Mouse (Mus musculus) liver, embryonic 14.5 days (tissue): ENCODE results near the gene Ror1. TPM values are rescaled to one million over a fixed set of nuclear protein-coding genes. Genes with fewer than 3 reads are reported as not detected.

Experiments used
- ATAC-seq: fragments of 200-750 bp; cut with Nextera tagmentation; 2 replicates; pipeline ENCODE4 v1.8.0; 2017; ENCODE audit warnings: moderate number of reproducible peaks, mild to moderate bottlenecking, moderate library complexity; ENCODE audit not compliant: insufficient read depth
- DNase-seq, 3 experiments: peaks; one replicate each; pipeline ENCODE4 v3.0.0-alpha.2; 2012 to 2013; ENCODE audit warnings: low read depth in 3 of 3, low spot score in 3 of 3
- H3K27ac ChIP-seq: fragments of 300-500 bp; sonication (generic); 2 replicates; pipeline ENCODE4 v1.5.1; 2014; ENCODE audit warnings: moderate library complexity, mild to moderate bottlenecking, control low read depth, inconsistent platforms
- H3K27me3 ChIP-seq: fragments of 300-500 bp; sonication (generic); 2 replicates; pipeline ENCODE4 v1.6.1; 2014; ENCODE audit warnings: mild to moderate bottlenecking, low read length, moderate library complexity; ENCODE audit not compliant: control insufficient read depth, insufficient read depth
- H3K36me3 ChIP-seq: fragments of 300-500 bp; sonication (generic); replicated peaks from 2 replicates; pipeline ENCODE4 v1.6.1; 2014; ENCODE audit warnings: low read depth; ENCODE audit not compliant: control insufficient read depth, insufficient read depth
- H3K4me1 ChIP-seq, 2 experiments: fragments of 200-500 bp in 1 of 2; fragments of 300-500 bp in 1 of 2; sonication (generic) in 1 of 2; replicated peaks; 2 replicates each; pipeline ENCODE4 v1.6.1; 2012 to 2014; ENCODE audit warnings: antibody characterized with exemption in 1 of 2, inconsistent platforms in 1 of 2, low read length in 1 of 2; ENCODE audit not compliant: control insufficient read depth in 2 of 2, insufficient read depth in 2 of 2
- H3K4me2 ChIP-seq: fragments of 300-500 bp; sonication (generic); 2 replicates; pipeline ENCODE4 v1.6.1; 2014; ENCODE audit warnings: low read depth, mild to moderate bottlenecking, control low read depth, moderate library complexity
- H3K4me3 ChIP-seq, 2 experiments: fragments of 200-500 bp in 1 of 2; fragments of 300-500 bp in 1 of 2; sonication (generic) in 1 of 2; 2 replicates each; pipeline ENCODE4 v1.5.1; 2012 to 2014; ENCODE audit warnings: low read depth in 2 of 2, low read length in 2 of 2, mild to moderate bottlenecking in 2 of 2, control low read depth in 1 of 2, inconsistent platforms in 1 of 2, moderate library complexity in 1 of 2; ENCODE audit not compliant: insufficient read depth in 1 of 2
- H3K9ac ChIP-seq: fragments of 300-500 bp; sonication (generic); replicated peaks from 2 replicates; pipeline ENCODE4 v1.6.1; 2014; ENCODE audit warnings: mild to moderate bottlenecking, control low read depth, moderate library complexity
- H3K9me3 ChIP-seq: fragments of 300-500 bp; sonication (generic); 2 replicates; pipeline ENCODE4 v1.6.1; 2016; ENCODE audit warnings: low read length, mixed read lengths; ENCODE audit not compliant: control insufficient read depth
- CTCF ChIP-seq: IDR thresholded peaks from 2 replicates; pipeline ENCODE4 v1.5.1; 2016; ENCODE audit warnings: antibody characterized with exemption, low read depth, control low read depth
- EP300 ChIP-seq: IDR thresholded peaks from 2 replicates; pipeline ENCODE4 v1.6.1; 2016; ENCODE audit warnings: antibody characterized with exemption, low read depth
- WGBS: fragments of 180-500 bp; shearing (Covaris S2); extraction: QIAGEN DNeasy Blood & Tissue Kit; methylation state at CpG from one replicate; pipeline ENCODE4 v1.1.7; 2014; ENCODE audit not compliant: insufficient replicate concordance; 5-methylcytosine and 5-hydroxymethylcytosine counted together
- polyA plus RNA-seq, 2 experiments: library from polyadenylated mRNA; depleted of rRNA in 1 of 2; stranded (reverse) in 1 of 2; unstranded in 1 of 2; fragments of >200 nt; fragmentation: Nextera tagmentation in 1 of 2; extraction: Ambion mirVana in 1 of 2; gene quantifications; 2 replicates each; pipeline versions ENCODE4 v1.2.1 to v1.2.3; 2012 to 2014

Gene Ror1
- polyA plus RNA-seq, 2 experiments = 0.08 to 0.23 TPM

DNA sequence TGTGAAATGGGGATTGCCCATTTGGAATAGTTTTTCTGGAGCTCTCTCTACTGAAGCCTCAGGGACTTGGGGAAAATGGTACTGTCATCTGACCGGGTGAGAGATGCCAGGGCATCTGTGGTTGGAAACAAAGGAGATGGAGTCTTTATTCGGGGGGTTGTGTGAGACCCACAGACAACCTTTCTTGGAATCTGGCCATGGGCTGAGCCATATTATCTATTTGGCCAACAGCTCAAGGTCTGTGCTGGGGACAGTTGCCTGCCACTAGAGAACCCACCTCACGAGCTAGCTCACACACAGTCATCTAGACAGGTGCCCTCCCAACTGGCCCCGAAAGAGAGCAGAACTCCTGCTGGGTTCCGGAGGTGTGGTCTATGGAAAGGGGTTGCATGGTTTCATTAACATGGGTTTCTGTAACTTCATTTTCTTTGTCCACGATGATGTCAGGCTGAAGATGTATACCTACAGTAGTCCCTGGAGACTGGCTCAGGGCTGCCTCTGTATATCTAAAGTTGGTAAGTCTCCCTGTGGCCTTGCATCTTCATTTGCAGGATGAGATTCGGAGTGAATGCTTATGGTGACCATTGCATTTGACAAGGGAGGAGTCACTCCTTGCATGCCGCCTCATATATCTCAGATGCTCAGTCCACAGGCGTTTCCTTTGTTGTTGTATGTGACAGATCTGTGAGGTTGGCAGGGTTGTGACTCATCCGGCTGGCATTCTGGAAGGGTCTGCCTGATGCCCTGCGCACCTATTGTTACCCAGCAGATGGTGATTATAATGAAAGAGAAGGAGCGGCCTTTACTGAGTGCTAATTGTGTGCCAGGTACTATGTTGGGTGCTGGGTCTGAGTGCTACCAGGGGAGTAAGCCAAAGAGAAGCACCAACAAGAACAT, 32.7 kb downstream of the Ror1 start:
- WGBS = 73% methylated on average over 12 of the region's 12 CpGs
- Histone ChIP-seq H3K27me3 (no peaks in the 10 kb centered on the region), H3K4me2 (no peak overlapping the region), H3K27ac (no peak overlapping the region), H3K4me1 (no peaks in the 10 kb centered on the region; a peak in 1 of 4 replicates), H3K9me3 (no peaks in the 10 kb centered on the region), H3K36me3 (no peaks in the 10 kb centered on the region), H3K4me3 (no peak overlapping the region), H3K9ac (no peak overlapping the region)
- TF ChIP-seq EP300 = no peak
- TF ChIP-seq CTCF = no peak
- no peak for DNase-seq
- no peak for ATAC-seq

DNA sequence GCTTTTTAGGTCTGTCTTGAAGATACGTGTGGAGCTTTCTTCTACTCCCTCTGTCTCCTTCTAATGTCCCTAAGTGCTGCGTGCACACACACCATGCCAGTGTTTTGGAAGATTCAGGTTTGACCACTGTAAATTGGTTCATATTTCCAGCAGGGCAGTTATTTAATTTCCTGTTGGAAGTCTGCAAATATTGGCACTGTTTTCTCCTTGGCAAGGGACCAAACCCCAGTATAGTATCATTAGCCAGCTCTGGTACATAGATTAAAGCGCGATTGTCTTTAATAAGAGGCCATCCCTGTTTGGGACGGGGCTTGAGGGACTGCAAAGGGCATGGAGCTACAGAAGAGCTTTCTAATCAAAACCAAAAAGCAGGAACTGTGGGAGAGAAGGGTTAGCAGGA, 33.6 kb downstream of the Ror1 start:
- Histone ChIP-seq H3K4me3 (no peak overlapping the region), H3K27ac (no peak overlapping the region), H3K9me3 (no peaks in the 10 kb centered on the region), H3K27me3 (no peaks in the 10 kb centered on the region), H3K4me2 (no peak overlapping the region), H3K9ac (no peak overlapping the region), H3K36me3 (no peaks in the 10 kb centered on the region), H3K4me1 (no peaks in the 10 kb centered on the region)
- WGBS = 62% methylated on average over 5 of the region's 5 CpGs
- ATAC-seq (no peak), DNase-seq (no peak)
- no peak for TF ChIP-seq EP300
- TF ChIP-seq CTCF = no peak

DNA sequence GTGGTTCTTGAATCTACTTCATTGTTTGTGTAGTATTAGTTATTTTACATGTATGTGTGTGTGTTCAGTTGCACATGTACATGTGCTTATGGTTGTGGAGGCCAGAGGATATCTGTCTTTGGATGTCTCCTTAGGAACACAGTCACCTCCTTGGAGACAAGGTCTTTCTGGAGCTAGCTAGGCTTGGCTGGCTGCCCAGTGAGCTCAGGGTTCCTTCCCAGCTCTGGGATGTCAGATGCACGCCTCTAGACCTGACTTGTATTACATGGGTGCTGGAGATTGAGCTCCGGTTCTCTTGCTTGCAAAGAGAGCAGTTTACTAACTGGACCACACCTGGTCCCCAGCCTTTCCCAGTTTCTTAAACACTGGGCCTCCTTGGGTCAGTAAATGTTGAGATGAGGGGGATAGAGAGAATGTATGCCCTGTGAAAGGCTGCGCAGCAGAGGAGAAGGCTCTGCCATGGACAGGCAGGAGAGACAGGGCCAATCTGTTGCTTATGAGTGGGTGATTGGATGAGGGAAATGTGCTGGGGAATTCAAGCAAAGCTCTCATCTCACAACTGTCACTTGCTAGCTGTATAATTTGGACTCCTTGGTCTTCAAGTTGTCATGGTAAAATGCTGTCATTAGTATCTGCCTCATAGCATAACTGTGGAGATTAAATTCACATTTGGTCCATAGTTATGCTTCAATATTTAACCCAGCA, 35.3 kb downstream of the Ror1 start:
- Histone ChIP-seq H3K4me1 (no peaks in the 10 kb centered on the region), H3K9ac (no peak overlapping the region), H3K27ac (no peak overlapping the region), H3K36me3 (no peaks in the 10 kb centered on the region), H3K4me2 (no peak overlapping the region), H3K9me3 (no peaks in the 10 kb centered on the region), H3K27me3 (no peaks in the 10 kb centered on the region), H3K4me3 (no peak overlapping the region)
- WGBS = 57% methylated on average over 3 of the region's 3 CpGs
- no peak for ATAC-seq
- no peak for DNase-seq
- TF ChIP-seq EP300 (no peak), CTCF (no peak)

DNA sequence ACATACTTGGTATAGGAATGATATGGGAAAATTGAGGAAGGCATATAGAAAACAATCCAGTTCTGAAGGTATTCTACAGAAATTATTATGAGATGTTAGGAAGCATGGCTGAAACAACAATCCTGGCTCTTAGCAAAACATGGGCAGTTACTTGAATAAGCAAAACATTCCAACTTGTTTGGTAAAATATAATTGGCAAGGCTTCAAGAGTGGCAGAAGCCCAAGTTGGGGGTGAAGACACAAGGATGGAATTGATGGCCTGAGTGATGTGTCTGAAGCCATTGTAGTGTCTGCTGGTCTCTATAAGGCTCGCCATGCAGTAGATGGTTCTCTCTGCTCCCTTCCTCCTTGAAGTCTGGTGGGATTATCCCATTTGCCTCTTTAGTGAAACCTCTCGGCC, 35.9 kb downstream of the Ror1 start:
- H3K4me3 ChIP-seq = no peak overlapping the region
- H3K27me3 ChIP-seq = no peaks in the 10 kb centered on the region
- WGBS = 57% methylated on average over 2 of the region's 2 CpGs
- DNase-seq (no peak), ATAC-seq (no peak)
- H3K9ac ChIP-seq = no peak overlapping the region
- H3K9me3 ChIP-seq = no peaks in the 10 kb centered on the region
- TF ChIP-seq CTCF = no peak
- no peak for TF ChIP-seq EP300
- no peak overlapping the region for H3K27ac ChIP-seq
- H3K36me3 ChIP-seq = no peaks in the 10 kb centered on the region
- no peak overlapping the region for H3K4me2 ChIP-seq
- no peaks in the 10 kb centered on the region for H3K4me1 ChIP-seq

DNA sequence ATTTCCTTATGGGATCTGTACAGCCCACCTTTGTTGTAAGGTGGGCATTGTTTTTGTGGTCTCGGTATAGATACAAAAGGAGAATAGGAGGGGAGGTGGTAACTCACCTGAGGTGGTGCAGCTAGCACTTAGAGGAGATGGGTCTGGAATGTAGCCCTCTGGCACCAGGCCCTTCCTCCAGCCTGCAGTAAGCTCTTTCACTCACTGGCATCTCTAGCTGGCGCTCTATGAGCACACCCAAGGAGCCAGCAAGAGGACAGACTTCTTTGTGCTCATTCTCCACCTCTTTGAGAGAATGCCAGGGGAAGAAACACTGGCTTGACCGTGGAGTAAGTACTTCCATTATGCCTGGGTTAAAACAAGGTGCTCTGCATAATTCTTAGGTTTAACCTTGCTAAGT, 36.7 kb downstream of the Ror1 start:
- H3K36me3 ChIP-seq = no peaks in the 10 kb centered on the region
- DNase-seq = no peak
- 57% methylated on average over 3 of the region's 3 CpGs for WGBS
- ATAC-seq = no peak
- H3K9ac ChIP-seq = no peak overlapping the region
- H3K4me3 ChIP-seq = no peak overlapping the region
- TF ChIP-seq CTCF (no peak), EP300 (no peak)
- no peaks in the 10 kb centered on the region for H3K27me3 ChIP-seq
- H3K9me3 ChIP-seq = no peaks in the 10 kb centered on the region
- H3K27ac ChIP-seq = no peak overlapping the region
- no peaks in the 10 kb centered on the region for H3K4me1 ChIP-seq
- H3K4me2 ChIP-seq = no peak overlapping the region
